Mouse (Mus musculus) T-helper 17 cell (primary cell): Measurements from ENCODE around the gene 6430571L13Rik.

ENCODE experiments used
- in situ Hi-C, 2 experiments: fragments of 300-600 bp; cut with MboI, MseI; formaldehyde crosslinking; loops; 1 replicate in 1 of 2; 2 replicates in 1 of 2; pipeline ENCODE4 v1.15.1; 2025; ENCODE audit warnings: high pct_unique_total_duplicates in 2 of 2

Gene 6430571L13Rik

DNA sequence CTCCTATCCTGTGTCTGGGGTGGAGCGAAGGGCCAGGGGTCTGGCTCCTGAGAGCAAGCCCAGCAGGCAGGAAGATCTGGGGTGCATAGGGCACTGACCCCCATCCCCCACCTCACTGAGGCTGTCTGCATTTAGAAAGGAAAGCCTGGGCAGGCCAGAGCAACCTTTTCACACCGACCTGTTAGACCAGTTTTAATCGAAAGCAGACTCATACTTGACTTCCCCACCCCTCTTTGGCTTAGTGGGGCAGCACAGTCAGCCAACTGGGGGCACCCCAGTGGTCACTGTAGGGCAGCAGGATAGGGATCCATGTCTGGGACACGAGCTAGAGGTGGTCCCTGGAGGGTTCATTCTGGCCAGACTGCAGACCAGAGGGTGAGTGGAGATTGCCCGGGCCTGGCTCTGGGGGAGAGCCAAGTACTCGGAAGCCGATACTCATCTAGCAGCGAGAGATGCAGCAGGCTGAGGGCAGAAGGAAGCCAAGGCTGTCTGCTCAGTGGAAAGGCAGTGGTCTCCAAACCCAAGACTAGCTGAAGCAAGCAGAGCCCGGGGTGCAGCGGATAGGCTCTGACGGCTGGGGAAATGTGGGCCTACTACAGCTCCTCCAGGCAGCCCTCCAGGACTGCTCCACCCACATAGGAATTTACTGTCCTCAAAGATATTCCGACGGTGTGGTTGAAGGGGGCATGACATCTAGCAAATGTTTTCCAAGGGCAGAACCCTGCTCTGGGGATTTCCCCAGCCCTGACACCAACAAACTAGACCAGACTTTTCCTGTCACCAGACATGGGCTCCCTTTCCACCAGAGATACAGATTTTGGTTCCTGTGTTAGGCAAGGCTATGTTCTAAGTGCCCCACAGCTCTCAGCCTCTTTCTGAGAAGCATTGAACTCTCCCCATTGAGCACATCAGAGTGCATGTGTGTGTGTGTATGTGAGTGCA is 34.5 kb upstream of the 6430571L13Rik start:
- in situ Hi-C loops: loop anchor here in 1 of 2 experiments (10.0 kb wide), 1 partner anchor 1749 kb away; the partner anchor contains the start of gene Trex1

DNA sequence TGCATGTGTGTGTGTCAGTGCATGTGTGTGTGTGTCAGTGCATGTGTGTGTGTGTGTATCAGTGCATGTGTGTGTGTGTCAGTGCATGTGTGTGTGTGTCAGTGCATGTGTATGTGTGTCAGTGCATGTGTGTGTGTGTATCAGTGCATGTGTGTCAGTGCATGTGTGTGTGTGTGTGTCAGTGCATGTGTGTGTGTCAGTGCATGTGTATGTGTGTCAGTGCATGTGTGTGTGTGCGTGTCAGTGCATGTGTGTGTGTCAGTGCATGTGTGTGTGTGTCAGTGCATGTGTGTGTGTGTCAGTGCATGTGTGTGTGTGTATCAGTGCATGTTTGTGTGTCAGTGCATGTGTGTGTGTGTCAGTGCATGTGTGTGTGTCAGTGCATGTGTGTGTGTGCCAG is 33.7 kb upstream of the 6430571L13Rik start:
- in situ Hi-C loops: loop anchor here in 1 of 2 experiments (10.0 kb wide), 1 partner anchor 1748 kb away; the partner anchor contains the start of gene Trex1

DNA sequence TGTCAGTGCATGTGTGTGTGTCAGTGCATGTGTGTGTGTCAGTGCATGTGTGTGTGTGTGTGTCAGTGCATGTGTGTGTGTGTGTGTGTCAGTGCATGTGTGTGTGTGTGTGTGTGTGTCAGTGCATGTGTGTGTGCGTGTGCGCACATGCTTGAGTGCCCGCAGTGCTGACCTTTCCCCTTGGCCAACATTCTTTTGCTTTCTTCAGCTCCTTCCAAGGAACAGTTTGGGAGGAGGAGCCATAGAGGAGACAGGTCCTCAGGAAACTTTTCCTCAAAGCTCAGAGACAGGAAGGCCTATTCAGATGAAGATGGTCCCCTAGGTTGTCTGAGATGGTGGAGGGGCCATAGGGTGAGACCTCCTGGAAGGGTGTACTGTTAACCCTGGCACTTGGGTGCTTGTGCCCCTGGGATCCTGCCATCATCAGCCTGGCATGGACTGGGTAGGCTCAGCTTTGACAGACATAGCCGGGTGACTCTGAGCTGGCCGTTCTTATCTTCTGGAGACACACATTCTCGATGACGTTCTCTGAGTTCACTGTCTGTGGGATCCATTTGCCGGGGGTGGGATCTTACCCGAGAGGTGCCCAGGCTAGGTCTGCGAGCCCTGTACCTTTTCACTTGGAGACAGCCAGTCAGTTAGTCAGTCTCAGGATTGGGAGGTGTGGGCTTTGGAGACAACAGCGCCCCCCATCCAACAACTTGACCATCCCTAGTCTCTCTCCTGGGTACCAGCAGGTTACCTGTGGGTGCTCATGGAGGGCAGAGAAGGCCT is 33.1 kb upstream of the 6430571L13Rik start:
- in situ Hi-C loops: loop anchor here in 1 of 2 experiments (10.0 kb wide), 1 partner anchor 1748 kb away; the partner anchor contains the start of gene Trex1

DNA sequence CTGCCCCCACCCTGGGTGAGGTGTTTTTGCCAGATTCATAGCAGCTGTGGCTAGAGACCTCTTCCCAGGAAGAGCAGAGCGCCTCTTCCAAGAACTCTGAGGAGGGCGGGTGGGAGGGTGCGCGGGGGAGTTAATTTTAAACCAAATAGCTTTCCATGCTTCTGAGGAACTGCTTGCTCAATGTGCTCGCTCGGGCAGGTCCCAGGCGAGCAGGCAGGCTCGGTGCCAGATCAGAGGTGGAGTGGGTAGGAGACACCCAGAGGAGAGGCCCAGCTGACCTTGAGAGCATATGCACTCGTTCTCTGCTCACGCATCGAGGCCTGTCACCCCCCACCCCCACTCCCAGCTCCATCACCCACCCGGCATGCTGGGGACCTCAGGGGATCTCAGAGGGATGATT is 32.5 kb upstream of the 6430571L13Rik start:
- in situ Hi-C loops: loop anchor here in 1 of 2 experiments (10.0 kb wide), 1 partner anchor 1747 kb away; the partner anchor contains the start of gene Trex1

DNA sequence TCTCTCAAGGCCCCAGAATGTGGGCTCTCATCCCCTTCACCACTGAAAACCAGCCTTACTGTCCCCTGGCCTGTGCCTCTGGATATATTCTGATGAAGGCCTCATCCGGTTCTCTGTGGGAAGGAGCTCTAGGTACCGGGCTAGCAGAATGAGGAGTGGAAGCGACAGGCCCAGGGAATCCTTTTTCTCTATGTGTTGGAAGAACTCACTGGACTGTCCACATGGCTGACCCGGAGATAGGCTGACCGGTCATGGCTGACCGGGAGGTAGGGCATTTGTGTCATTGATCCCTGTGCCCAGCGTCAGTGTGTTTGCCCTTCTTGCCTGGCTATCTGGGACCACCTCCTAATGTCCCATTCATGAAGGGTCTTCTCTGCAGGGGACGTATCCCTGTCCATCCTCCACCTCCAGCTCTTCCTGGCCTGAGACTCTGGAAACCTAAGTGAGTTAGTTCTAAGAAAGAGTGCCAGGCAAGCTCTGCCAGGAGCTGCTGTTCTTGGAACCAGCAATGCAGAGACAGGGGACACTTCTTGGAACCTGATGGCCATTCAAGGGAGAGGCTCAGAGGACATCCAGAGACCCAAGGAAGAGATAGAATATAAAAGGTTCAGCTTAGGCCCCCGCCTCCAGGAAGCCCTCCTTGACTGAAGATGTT is 31.9 kb upstream of the 6430571L13Rik start:
- in situ Hi-C loops: loop anchor here in 1 of 2 experiments (10.0 kb wide), 1 partner anchor 1746 kb away; the partner anchor contains the start of gene Trex1

DNA sequence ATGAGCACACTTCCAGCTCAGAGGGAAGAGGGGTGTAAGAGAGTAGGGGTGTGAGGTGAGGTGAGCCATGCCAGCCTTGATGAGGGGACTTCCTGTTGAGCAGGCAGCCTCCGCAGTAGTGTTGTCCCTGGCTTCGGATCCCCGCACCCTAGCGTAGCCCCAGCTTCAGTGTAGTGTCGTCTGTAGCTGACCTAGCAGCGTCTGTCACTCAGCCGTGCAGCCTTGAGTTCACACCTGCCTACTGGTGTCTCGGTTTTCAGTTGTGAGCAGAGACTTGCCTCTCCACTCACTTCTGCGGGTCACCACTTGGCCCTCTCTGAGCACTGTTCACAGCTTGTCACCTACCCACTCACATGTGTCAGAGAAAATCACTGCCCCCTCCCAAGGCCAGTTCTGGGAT is 31.2 kb upstream of the 6430571L13Rik start:
- in situ Hi-C loops: loop anchor here in 1 of 2 experiments (10.0 kb wide), 1 partner anchor 1746 kb away; the partner anchor contains the start of gene Trex1

DNA sequence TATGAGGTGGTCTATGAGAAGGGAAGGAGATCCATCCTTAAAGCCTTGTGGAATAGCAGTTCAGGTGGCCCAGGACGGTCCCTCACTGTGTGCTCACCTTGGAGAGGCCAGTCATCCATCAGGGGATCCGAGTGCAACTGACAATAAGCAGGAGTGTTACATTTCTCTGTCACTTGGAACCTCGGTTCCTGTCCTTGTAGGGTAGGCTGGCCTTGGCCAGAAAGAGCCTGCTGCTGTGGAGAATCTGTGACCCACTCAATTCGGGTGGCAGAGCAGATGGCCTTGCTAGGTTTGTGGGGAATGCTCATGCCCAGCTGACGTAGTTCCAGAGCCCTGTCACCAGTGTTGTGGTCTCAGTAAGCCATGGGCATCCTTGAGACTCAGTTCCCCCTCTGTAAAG is 30.8 kb upstream of the 6430571L13Rik start:
- in situ Hi-C loops: loop anchor here in 1 of 2 experiments (10.0 kb wide), 1 partner anchor 1745 kb away; the partner anchor contains the start of gene Trex1

DNA sequence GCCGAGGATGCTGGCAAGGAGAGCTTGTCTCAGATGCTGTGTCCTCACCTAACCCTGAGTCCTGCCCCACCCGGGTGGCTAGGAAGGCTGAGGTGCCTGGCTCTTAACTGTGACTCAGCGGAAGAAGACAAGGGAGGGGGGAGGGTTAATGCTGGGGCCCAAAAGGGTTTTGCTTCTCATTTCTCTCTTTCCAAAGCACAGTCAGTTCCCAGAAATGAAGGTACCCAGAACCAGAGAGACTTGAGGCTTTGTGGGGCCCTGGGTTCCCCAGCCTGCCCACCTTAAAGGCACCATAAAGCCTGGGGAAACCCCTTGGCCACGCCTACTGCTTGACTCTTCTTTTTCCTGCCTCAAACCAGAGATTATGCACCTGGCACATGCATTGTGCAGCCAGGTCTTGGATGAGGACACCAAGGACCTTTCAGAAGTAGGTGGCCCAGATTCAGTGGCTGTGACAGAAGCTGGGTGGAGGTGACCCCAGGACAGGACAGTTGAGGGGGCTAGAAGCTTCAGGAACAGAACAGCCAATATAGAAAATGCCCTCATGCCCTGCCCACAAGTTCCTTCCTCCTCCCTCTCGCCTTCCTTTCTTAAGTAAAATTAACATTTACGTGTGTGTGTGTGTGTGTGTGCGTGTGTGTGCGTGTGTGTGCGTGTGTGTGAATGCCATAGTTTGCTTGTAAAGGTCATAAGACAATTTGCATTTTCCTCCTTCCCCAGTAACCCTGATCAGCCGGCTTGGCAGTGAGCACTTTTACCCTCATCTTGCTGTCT is 27.4 kb upstream of the 6430571L13Rik start:
- in situ Hi-C loops: no loop called here

DNA sequence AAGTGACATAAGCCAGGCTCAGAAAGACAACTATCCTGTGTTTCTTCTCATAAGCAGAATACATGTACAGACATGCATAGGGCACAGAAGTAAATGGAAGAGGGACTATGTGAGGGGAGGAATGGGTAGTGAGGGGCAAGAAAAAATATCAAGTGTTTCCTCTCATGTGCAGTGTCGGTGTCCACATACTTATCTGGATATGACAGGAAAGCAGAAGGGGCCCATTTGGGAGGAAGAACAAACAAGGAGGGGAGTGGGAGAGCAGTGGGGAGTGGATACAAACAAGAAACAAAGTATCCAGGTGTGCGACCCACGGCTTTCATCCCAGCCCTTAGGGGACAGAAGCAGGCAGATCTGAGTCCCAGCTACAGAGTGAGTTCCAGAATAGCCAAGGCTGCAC is 26.5 kb upstream of the 6430571L13Rik start:
- in situ Hi-C loops: no loop called here

DNA sequence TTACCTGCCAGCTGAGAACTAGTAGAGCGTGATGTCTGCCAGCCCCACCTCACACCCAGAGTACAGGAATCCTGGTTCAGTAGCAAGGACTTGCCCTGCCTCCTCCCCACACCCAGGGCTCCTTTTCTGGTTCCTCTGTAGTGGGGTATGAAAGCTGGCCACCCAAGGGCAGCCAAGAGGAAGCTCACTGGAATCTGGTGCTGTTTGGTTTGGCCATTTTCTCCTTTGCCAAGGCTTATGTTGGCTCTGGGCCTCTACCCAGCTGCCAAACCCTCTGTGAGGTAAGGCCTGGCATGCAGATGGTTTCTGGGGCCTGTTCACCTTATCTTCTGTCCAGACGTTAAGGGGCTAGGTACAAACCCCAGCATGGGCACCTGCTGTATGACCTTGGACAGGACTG is 24.6 kb upstream of the 6430571L13Rik start:
- in situ Hi-C loops: no loop called here

DNA sequence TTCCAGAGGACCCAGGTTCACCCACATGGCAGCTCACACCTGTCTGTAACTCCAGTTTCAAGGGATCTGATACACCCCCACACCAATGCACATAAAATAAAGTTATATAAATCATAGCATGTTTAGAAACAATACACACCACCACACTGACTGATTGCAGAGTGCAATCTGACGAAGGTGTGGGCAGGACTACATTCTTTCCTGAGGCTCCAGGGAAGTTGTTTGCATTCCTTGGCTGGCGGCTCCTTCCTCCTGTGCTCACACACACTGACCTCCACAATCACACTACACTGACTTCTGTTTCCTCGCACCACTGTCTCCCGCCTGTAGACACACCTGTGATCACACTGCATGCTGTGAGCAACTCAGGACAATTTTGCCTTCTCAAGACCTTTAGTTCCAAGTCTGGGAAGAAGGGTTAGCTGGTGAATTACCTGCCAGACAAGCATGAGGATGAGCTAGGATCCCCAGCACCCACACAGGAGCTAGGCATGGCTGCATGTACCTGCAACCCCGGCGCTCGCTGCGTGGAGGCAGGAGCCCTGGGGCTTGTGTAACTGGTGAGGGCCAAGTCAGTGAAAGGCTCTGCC is 17.8 kb upstream of the 6430571L13Rik start:
- in situ Hi-C loops: no loop called here

DNA sequence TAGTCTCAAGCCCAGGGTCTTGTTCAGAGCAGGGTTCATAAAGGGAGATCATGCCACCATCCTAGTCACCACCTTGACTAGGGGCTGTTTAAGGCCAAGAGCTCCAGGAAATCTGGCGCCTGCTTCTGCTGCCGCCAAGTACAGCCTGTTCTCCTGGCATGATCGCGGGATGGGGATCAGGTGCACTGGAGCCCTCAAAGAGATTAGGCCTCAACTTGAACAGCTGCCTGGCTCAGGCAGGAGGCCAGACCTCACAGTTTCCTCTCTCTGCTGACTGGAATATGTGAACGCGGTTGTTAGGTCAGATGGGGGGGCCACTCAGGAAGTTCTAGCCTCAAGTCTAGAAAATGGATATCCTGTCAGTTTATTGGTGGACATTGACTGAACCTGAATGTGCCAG is 16.8 kb upstream of the 6430571L13Rik start:
- in situ Hi-C loops: no loop called here

DNA sequence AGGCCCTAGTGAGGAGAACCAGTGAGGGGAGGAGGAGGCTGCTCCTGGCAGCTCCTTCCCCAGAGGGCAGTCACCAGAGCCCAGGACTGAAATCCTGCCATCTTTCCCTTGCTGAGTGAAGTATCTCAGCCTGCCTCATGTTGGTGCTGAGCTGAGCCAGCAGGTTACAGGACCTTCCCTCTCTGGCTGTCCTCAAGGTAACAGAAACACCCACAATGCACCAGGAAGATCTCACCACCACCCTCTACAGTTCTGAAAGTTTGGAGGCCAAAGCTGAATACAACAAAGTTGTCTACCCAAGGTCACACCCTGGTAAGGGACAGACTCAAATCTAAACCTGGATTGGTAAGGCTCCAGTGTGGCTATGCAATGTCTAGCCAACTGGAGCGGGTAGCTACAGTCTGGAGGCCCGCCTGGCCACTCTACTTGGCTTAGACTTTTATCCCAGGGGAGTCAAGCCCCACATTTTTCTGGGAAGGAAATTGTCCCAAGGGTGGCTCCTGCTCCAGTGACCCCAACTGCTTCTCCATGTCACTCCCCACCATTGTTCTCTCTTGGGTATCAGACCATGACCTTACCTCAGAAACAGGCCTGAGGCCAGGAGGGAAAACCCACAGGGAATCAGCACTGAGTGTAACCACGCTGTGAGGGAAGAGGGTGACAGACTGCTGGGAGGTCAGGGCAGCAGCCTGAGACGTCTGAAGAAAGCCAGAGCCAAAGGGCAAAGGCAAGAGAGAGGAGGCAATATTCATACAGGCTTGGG is 15.4 kb upstream of the 6430571L13Rik start:
- in situ Hi-C loops: no loop called here

DNA sequence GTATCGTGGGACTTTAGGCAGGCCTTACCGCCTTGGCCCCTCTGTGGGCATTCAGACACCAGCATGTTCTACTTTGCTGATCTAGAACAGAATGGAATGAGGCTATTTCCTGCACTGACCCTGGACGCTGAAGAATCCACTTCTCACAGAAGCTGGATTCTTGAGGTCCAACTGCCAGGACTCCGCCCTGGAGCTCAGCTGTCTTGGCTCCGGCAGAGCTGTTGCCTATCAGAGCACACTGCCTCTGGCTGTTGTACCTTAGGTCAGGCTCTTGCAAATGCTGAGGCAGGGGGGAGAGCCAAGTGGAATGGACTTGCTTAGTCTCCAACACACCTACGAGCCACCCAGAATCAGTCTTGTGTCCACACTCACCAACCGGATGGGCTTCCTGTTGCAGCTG is 14.5 kb upstream of the 6430571L13Rik start:
- in situ Hi-C loops: no loop called here

DNA sequence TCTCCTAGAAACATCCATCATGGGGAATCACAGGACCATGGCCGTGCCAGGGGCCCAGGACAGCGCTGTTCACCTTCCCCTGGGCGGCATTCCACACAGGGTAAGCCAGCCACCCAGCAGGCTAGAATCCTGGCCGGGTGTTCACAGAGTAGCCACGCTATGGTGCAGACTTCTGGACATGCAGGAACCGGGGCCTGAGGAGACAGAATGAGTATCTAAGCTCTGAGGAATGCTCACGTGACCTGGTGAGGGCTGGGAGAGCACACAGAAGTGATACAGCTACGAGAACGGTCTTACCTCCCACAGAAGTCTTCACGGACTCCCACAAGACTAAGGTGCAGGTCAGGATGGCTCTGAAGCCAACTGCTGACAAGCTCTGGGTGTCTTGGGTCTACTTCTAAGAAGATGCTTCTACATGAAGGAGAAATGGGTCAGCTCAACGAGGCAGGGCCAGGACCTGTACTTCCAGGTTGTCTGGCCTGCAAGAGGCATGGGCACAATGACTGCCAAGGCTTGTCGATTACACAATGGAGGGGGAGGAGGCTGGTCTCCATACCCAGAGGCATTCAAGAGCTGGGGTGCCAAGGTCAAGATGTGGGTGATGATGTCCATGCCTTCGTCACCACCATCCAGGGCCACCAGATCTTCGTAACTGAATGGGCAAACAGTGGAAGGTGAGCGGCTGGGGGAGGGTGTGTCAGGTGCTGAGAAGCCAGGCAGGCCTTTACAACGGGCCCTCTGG is 12.4 kb upstream of the 6430571L13Rik start:
- in situ Hi-C loops: no loop called here

DNA sequence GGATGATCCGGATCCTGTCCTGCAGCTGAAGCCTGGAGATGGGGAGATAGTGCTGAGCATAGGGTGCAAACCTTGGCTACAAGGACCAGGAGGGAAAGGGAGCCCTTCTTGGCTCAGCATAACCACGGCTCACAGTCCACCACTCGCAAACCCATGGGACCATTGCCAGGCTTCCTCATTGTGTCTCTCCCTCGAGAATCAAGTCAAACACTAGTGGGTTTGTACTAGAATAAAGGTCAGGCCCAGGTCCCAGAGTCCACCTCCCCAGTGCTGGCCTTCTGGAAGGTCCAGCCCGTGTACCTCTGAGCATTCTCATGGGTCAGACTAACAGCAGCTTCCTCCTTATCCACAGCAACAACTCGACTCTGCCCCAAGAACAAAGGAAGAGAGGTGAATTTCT is 9.6 kb upstream of the 6430571L13Rik start:
- in situ Hi-C loops: loop anchor here (5.0 kb wide), 1 partner anchor 33 kb away; the partner anchor contains the start of gene Cish (in 2 of the 2)

DNA sequence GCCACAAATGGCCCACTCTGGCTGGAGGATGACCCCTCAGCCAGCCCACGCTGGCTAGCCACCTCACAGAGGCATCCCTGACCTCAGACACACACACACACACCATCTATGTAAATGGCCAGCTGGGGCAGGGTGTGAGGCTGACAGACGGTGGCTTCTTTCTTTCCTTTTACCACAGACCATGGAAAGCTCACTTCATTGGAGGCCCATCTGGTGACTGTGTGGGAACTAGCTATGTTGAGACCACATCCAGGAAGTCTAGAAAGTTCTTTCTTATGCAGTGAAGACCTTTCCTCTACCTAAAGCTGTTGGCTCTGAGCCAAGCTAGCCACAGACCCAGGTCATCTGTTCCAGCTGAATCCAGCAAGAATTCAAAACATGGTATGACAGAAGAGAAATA is 6.7 kb upstream of the 6430571L13Rik start:
- in situ Hi-C loops: loop anchor here (5.0 kb wide), 1 partner anchor 36 kb away; the partner anchor contains the start of gene Cish (in 2 of the 2)

DNA sequence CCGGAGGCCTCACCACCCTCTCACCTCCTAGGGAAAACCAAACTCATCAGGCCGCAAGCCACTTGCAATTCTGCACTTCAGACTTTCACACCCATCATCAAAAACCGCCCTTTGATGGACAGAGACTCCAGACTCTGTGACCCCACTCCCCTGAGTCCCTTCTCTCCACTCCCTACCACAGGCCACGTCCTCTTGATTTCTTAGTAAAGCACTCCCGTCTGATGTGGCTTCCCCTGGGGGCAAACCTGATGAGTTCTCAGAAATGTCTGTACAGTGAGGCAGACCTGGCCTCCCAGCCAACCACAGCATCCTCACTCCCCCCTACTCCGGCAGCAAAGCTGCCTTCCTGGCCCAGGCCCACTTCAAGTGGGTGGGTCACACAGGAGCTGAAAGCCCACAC is 6.0 kb upstream of the 6430571L13Rik start:
- in situ Hi-C loops: loop anchor here (5.0 kb wide), 1 partner anchor 37 kb away; the partner anchor contains the start of gene Cish (in 2 of the 2)
